Mouse (Mus musculus): ENCODE results near the gene Serpinh1.

The Serpinh1 gene

DNA sequence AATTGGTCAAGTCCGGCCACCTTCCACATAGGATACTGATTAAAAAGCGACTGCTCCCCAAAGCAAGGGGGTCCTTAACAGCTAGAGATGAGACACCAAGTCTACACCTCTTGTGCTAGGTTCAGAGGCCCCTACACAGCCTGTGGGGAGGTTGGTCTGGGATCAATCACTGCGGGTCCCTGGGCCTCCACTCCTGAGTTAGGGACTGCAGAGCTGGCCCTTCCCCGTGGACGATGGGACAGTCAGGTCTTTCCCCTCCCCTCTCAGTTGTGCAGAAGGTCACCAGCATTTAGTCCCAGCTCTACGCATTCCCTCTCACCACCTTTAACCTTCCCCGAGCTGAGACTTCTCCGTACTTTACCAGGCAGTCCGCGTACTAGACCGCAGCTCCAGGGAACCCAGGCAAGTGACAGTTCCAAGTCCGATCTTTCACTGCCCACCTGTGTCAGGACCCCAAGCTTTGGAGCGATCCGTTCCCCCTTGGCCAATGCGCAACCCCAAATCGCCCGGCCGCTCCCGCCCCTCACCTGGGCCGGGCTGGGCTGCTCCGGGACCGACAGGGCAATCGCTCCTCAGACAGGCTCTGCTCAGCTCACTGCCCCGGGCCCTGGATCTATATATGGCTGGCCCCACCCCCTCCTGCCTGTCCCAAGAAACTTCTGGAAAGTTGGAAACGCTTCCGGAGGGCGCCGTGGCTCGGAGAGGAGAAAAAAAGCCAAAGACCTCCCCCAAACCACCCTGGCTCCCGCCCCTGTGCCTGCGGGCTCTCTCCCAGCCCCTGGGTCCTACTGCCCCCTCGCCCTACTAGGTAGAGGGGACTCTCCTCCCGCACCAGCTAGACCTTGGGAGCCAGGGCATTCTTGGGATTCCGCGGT lies at the start of gene Serpinh1:
Gene Serpinh1 (minus strand): TSS at position 714 of the 875 bp plus-strand sequence.
- DNase-seq (ENCODE audit: extremely low spot score, low read depth, low spot score) = no peak

- DNase-seq (ENCODE audit: extremely low spot score, low read depth, low spot score) = no peak
These were observed 49.4 kb upstream of the Serpinh1 start for GRCm38 (mm10) chr7:99402477-99402876.

GRCm38 (mm10) chr7:99401373-99401772 lies 48.3 kb upstream of the Serpinh1 start:
- DNase-seq (ENCODE audit: extremely low spot score, low read depth, low spot score) = no peak

- DNase-seq (ENCODE audit: extremely low spot score, low read depth, low spot score) = no peak
These were observed 44.1 kb upstream of the Serpinh1 start for GRCm38 (mm10) chr7:99396994-99397659.

DNA sequence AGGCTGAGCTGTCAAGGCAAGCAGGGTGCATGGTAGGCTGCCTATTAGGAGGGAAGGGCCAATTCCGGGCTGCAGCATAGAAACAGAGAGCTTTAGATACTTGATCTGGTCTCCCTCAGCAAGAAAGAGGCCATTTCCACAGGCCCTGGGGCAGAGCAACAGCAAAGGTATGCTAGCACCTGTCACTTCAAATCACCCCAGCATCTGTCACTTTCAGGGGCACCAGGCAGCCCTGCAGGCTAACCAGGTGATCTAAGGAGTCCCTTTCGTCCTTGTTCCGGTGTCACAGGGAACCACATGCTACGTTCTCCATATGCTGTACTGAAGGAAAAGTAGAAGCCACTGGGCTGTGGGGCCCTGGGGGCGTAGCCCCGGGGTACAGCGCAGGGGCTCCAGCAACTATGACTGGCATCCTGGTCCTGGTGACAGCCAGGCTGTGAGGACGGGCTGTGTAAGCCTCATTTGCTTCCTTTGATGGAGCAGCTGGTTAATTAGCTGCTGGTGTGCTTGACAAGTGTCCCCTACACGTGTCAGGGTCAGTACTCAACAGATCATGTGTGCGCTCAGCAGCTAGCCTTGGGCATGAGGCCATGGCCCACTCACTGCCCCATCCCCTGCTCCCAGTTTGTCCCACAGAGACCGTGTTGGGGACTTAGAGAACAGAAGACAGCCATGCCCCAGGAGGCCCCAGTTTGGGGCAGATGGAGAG lies 43.0 kb upstream of the Serpinh1 start:
- no peak for DNase-seq (ENCODE audit: extremely low spot score, low read depth, low spot score)

DNA sequence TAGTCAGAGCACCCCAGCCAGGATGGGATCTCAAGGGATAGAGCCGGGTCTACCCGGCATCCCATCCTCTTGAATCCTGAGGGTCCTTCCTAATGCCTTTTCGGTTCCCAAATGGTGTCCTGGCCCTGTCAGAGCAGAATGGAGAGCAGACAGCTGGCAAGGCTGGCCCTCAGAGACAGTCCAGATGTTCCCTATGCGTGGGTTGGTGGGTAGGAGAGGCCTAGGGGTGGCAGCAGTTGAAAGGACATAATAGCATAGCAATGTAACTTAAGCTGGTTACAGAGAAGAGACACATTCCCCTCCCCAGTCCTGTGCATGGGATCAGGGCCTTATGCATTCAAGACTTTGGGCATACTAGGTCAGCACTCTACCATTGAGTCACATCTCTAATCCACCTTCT lies 42.3 kb upstream of the Serpinh1 start:
- no peak for DNase-seq (ENCODE audit: extremely low spot score, low read depth, low spot score)

DNA sequence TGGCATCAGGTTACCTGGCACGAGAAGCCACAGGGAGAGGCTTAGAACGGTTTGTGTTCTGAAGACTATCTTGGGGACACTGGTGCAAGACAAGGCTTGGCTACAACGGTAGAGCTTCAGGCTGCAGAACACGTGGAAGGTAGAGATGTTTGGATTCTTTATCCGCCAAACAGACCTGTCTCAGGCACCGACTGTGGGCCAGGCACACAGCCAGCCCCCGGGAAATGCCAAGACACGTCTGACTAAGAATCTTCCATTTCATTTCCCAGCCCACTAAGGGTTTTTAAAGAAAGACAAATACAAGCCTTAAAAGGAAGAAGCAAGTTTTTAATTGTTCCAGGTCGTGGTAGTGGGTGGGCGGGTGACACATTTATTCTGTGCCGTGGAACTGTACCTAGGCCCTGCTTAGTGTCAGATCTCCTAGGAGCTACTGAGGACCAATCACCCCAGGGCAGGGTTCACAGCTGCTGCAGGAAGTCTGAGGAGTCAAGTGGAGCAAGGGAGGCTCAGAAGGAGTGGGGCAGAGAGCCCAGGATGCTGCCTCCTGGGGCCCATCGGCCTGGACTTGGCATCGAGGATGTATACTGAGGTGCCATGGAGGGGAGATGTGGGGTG lies 40.8 kb upstream of the Serpinh1 start:
- DNase-seq (ENCODE audit: extremely low spot score, low read depth, low spot score) = no peak

DNA sequence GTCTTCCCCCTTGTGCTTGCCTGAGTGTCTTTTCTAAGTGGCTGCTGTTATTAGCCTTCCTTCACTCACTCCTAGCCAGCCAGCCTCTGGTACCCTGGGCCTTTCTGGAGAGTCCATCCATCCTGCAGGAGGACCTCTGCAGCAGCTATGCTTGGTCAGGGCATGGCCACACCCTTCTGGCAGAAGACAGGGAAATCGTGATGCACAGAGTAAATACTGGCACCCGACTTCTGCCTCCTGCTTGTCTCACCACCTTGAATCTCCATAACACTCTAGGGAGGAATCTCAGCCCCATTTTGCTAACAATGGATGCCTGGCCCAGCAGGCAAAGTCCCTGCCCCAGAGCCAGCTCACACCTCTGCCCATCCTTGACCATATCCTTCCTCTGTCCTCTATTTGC lies 39.7 kb upstream of the Serpinh1 start:
- DNase-seq (ENCODE audit: extremely low spot score, low read depth, low spot score) = no peak

DNA sequence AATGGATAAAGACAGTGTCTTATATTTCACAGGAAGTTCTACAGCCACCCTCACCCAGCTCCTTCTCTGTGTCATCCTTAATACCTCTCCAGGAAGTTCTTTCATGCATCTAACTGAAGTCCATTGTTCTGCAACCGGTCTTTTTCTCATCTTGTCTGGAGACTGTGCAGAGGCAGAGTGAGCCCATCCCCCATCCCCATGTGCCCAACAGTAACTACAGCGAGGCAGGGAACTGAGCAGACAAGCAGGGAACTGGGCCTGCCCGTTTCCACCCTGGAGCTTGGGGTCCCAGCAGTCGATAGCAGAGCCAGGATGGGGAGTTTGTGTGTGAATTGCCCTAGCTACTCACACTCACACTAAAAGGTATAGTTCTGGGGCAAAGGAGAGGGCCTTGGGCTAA lies 37.5 kb upstream of the Serpinh1 start:
- no peak for DNase-seq (ENCODE audit: extremely low spot score, low read depth, low spot score)

DNA sequence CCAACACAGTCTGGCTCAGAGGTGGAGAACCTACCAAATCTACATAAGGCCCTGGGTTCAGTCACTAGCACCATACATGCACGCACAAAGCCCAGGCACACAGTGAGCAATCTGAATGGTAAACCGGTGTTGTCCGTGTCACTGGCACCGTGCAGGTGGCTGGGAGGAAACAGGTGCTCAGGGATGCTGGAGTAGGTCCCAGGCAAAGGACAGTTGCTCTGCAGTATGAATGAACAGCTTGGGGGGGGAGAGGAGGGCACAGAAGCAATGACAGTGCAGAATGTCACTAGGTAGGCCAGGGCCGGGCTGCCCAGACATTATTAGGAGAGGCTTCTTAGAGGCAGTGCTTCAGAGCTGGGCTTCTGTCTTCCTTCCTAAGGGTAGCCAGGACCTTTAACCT lies 34.3 kb upstream of the Serpinh1 start:
- no peak for DNase-seq (ENCODE audit: extremely low spot score, low read depth, low spot score)

DNA sequence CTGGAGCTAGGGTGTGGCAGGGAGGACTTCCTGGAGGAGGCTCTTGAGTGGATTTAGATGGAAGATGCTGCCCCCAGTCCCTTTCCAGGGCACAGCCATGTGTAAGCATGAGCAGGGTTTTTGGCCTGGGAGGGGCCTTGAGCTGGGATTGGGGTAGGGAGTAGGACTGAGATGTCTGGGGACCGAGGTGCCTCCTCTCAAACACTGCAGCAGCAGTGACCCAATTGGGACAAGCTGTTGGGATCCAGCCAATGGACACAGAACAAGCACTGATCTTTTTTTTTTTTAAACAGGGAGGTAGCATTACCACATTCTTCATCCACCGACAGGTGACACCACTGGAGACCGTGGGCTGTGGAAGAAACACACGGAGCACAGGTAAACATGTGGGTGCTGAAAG lies 33.8 kb upstream of the Serpinh1 start:
- no peak for DNase-seq (ENCODE audit: extremely low spot score, low read depth, low spot score)

- no peak for DNase-seq (ENCODE audit: extremely low spot score, low read depth, low spot score)
These were observed 33.0 kb upstream of the Serpinh1 start for GRCm38 (mm10) chr7:99386030-99386429.

DNA sequence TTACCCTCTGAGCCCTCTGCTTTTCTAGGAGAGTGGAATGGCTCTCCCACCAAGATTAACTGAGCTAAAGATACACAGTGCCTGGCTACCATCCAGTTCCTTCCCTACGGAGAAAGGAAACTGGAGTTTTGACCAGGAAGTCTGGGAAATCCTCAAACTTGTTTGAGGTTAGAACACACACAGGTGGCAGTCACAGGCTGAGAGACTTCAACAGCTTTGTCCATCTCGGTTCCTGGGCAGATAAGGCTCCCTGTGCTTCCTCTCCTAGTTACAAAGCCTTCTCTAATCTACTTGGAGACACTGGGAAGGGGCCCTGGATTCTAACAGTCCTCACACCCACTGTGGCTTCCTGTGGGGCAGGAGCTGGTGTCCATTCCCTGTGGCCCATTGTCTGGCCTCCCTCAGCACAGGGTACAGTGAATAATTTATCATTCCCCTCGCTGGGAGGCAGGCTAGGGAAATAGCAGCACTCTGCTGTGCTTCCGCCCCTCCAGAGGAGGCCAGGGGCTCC lies 31.1 kb upstream of the Serpinh1 start:
- DNase-seq (ENCODE audit: extremely low spot score, low read depth, low spot score) = no peak

DNA sequence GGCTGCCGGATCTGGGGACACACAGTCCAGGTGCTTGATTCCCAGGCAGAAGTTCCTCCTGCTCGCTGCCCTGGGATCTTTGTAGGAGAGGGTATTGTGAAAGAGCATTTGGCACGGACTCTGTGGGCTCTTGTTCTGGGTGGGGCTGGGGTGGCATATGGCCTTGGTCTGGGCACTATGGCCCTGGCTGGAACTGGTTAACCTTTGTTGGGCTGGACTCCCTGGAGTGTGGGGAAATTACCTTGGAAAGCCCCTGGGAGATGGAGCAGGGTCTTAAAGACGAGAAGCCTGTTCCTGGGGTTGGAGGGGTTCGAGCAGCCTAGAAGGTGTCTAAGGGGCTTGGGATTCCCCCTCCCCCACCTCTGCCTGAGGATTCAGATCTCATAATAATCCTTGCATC lies 30.2 kb upstream of the Serpinh1 start:
- no peak for DNase-seq (ENCODE audit: extremely low spot score, low read depth, low spot score)

DNA sequence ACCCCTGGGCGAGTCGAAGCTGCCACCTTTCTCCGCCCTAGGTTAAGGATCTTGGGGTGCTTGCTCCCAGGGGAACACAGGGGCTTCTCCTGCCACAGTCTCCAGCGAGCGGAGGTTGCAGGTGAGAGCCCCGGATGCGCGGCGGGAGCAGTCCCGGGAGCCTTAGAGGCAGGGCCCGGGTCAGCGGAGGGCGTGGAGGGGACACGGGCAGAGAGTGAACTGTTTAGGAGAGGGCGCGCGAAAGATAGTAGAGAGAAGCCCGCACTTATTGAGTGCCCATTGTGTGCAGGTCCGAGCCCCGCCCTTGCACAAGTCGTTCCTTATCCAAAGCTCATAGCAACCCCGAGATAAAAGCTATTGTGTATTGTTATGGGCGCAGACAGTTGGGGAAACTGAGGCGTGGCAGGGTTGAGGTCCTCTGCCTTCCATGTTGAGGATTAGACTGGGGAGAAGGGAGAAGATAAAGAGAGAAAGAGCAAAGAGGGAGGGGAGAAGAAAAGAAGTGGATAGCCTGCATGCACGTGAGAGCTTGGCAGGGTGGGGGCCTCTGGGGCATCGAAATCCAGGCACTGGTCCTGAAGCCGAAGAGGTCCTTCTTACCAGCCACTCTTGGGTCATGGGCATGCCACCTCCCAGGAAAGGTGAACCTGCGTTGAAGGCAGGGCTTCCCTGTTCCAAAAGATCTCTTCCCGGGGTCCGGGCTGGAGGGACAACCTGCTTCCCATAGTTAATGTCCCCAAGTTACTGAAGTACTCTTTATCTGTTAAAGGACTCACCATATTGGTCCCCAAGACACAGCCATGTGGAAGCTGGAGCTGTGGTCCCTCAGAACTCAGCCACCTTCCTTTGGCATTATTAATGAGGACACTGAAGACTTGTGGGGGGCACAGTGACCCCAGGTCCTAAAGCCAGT lies 29.3 kb upstream of the Serpinh1 start:
- DNase-seq (ENCODE audit: extremely low spot score, low read depth, low spot score) = no peak

DNA sequence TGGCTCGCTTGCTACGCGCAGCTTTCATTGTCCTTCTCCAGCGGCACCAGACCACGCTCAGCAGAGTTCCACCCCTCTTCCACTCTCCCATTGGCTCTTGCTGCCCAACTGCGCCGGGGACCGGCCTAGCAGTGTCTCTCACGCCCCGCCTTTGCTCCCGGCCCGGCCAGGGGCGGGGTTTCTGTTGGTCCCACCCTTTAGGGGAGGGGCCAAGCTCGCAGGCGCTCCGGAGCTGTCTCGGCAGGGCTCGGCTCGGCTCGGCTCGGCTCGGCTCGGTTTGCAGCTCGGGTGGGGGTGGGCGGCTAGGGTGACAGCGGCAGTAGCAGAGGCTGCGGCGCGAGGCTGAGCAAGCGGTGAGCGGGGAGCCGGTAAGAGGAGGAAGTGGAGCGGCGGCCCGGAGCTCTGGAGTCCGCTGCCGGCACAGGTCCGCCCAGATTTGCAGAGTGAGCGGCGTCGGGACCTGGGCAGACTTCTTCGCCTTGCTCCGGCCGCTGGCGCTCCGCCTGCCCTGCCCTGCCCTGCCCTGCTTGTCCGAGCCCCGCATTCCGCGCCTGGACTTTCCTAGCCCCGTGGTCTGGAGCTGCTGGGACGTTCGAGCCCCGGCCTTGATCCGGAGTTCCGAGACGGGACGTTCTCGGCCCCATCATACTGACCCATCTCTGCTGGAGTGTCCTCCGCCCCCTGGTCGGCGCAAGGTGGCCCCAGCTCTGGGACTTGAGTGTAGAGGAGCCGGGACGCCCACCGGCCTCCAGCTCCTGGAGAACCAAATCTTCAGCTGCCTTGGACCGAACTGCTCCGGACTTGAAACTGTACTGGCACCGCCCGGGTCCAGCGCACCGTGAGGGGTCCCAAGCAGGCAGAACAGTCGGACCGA lies 28.4 kb upstream of the Serpinh1 start, which contains the start of gene Gdpd5:
Gene Gdpd5 (plus strand): TSS at position 201 of the 874 bp plus-strand sequence.
- DNase-seq (ENCODE audit: extremely low spot score, low read depth, low spot score) = peak; percentile 90

GRCm38 (mm10) chr7:99380491-99381213 lies 27.6 kb upstream of the Serpinh1 start:
- no peak for DNase-seq (ENCODE audit: extremely low spot score, low read depth, low spot score)

GRCm38 (mm10) chr7:99378870-99379269 lies 25.8 kb upstream of the Serpinh1 start:
- DNase-seq (ENCODE audit: extremely low spot score, low read depth, low spot score) = no peak

All from hindlimb bud, embryonic 11.5 days (tissue).